Mouse (Mus musculus) embryonic facial prominence, embryonic 12.5 days (tissue): ENCODE data around the gene Spg11. TPM values are rescaled to one million over a fixed set of nuclear protein-coding genes. Genes with fewer than 3 reads are reported as not detected.

Source experiments
- ATAC-seq: fragments of 200-750 bp; cut with Nextera tagmentation; 2 replicates; pipeline ENCODE4 v1.8.0; 2017; ENCODE audit not compliant: insufficient number of reproducible peaks, insufficient read depth, low FRiP score, low TSS enrichment
- H3K27ac ChIP-seq: fragments of 300-500 bp; sonication (generic); 2 replicates; pipeline ENCODE4 v1.5.1; 2016; ENCODE audit warnings: mild to moderate bottlenecking
- H3K27me3 ChIP-seq: fragments of 300-500 bp; sonication (generic); 2 replicates; pipeline ENCODE4 v1.6.1; 2016; ENCODE audit warnings: mild to moderate bottlenecking, moderate library complexity
- H3K36me3 ChIP-seq: fragments of 300-500 bp; sonication (generic); 2 replicates; pipeline ENCODE4 v1.6.1; 2016; ENCODE audit warnings: mild to moderate bottlenecking
- H3K4me1 ChIP-seq: fragments of 300-500 bp; sonication (generic); 2 replicates; pipeline ENCODE4 v1.6.1; 2016
- H3K4me2 ChIP-seq: fragments of 300-500 bp; sonication (generic); replicated peaks from 2 replicates; pipeline ENCODE4 v1.6.1; 2016; ENCODE audit warnings: mild to moderate bottlenecking, moderate library complexity
- H3K4me3 ChIP-seq: fragments of 300-500 bp; sonication (generic); 2 replicates; pipeline ENCODE4 v1.5.1; 2016; ENCODE audit warnings: mild to moderate bottlenecking
- H3K9ac ChIP-seq: fragments of 300-500 bp; sonication (generic); 2 replicates; pipeline ENCODE4 v1.6.1; 2016; ENCODE audit warnings: mild to moderate bottlenecking, moderate library complexity
- H3K9me3 ChIP-seq: fragments of 300-500 bp; sonication (generic); 2 replicates; pipeline ENCODE4 v1.6.1; 2016; ENCODE audit warnings: mild to moderate bottlenecking, moderate library complexity
- WGBS: fragments of 180-500 bp; shearing (Covaris S2); methylation state at CpG from one replicate; pipeline ENCODE4 v1.1.7; 2016; 5-methylcytosine and 5-hydroxymethylcytosine counted together
- polyA plus RNA-seq: library from polyadenylated mRNA; unstranded; fragments of >200 nt; fragmentation: Nextera tagmentation; extraction: Ambion mirVana; gene quantifications from 2 replicates; pipeline ENCODE4 v1.2.1, GENCODE M21; 2016

Spg11 gene
- polyA plus RNA-seq, 1 experiment from 2014 or later, result 11.8 TPM

DNA sequence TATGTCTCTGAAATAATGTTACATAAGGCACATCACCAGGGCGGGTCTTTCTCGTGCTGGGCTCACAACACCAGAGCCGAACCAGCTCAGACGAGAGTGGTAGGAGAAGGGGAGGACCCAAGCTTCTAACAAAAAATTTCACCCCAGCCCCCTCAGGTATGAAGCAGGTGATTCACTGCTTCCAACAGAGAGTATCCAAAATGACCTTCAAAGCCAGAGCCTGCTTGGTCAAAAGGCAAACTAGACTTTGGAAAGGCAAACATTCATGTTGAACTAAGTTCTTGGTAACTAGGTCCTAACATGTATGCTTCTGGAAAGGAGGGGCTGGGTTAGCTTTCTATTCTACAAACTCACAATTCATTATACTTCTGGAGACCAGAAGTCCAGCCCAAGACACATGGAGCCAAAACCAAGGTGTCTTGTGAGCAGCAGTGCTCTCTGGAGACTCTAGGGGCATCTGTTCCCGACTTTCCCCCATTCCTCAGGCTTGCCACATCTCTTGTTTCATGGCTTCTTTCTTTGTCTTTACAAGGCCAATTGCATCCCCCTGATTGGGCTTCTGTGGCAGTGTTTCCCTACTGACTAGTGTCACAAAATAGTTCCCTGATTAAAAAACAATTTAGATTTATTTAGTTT lies 23.3 kb upstream of the Spg11 start:
- no peak for ATAC-seq

DNA sequence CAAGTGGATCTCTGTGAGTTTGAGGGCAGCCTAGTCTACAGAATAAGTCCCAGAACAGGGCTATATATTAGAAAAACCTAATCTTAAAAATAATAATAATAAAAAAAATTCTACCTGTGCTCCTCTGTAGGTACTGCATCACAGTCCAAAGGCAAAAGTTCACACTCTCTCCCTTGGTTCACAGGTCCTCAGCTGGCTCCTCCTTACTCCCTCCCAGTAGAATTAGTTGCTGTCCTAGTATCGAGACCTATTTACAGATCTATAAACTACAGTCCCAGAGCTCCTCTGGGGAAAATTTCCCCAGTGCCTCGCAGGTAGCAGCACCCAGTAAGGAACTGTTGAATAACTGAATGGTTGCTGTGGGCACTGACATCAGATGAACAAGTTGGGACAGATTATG lies 22.6 kb upstream of the Spg11 start:
- no peaks in the 10 kb centered on the region for H3K4me1 ChIP-seq
- no peak overlapping the region for H3K4me3 ChIP-seq
- WGBS, result 85% methylated on average over 2 of the region's 2 CpGs
- H3K9ac ChIP-seq, result no peak overlapping the region
- ATAC-seq, result no peak
- H3K27me3 ChIP-seq, result no peaks in the 10 kb centered on the region
- H3K4me2 ChIP-seq, result no peak overlapping the region
- no peaks in the 10 kb centered on the region for H3K9me3 ChIP-seq
- no peaks in the 10 kb centered on the region for H3K36me3 ChIP-seq
- no peak overlapping the region for H3K27ac ChIP-seq

More for the DNA sequence above, 23.3 kb upstream of the Spg11 start:
- Histone ChIP-seq H3K9ac (no peak overlapping the region), H3K9me3 (no peaks in the 10 kb centered on the region), H3K4me1 (no peaks in the 10 kb centered on the region), H3K27ac (no peak overlapping the region), H3K4me2 (no peak overlapping the region), H3K27me3 (no peaks in the 10 kb centered on the region), H3K36me3 (no peaks in the 10 kb centered on the region), H3K4me3 (no peak overlapping the region)
- 71% methylated on average over 5 of the region's 5 CpGs for WGBS

DNA sequence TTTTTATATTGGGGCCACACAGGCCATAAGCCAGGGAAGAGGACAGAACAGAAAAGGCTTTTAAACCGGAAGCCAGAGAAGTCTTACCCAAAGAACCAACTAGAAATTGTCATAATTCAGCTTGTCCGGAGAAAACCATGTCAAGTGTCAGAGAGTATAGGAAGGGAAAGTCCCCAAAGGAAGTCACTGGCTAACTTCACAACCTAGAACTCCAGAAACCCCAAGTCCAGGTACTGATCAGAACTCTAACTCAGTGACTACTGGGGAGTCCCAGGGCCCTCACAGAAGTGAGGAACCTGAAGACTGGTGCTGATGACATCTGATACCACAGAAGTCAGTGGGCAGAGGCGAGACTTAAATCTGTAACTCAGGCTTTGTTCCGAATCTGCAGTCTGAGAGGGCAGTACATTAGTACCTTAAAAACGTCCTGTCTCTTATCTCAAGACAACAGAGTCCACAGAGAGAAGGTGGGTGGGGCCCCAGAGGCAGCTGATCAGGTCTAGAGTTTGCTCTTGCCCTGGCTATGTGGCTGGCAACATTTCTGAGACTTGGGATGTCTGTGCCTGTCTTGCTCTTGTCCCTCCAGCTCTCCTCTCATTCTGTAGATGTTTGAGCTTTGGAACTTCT lies 19.8 kb upstream of the Spg11 start:
- Histone ChIP-seq H3K27me3 (no peaks in the 10 kb centered on the region), H3K9me3 (no peaks in the 10 kb centered on the region), H3K9ac (no peak overlapping the region), H3K27ac (no peak overlapping the region), H3K4me1 (no peaks in the 10 kb centered on the region), H3K4me3 (no peak overlapping the region), H3K36me3 (no peaks in the 10 kb centered on the region), H3K4me2 (no peak overlapping the region)
- no peak for ATAC-seq
- WGBS, result 68% methylated on average over 5 of the region's 5 CpGs

DNA sequence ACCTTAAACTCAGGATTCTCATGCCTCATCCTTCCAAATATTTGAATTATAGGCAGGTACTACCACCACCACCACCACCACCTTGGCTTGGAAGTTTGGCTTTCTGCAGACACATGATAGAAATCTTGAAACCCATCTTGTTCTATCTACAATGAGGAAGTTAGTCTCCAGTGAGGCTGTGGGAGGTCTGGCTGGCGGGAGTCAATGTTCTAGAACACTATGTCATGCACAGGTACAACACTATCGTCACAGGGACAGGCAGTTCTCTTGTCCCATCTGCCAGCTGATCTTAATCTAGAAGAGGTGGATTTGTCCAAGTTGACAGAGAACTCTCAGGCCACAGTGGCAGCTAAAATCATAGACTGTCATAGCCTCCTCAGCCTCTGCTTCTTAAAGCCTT lies 14.4 kb upstream of the Spg11 start:
- 85% methylated on average over 2 of the region's 2 CpGs for WGBS
- ATAC-seq, result no peak
- no peak overlapping the region for H3K27ac ChIP-seq
- no peaks in the 10 kb centered on the region for H3K36me3 ChIP-seq
- no peak overlapping the region for H3K4me3 ChIP-seq
- H3K4me1 ChIP-seq, result no peaks in the 10 kb centered on the region
- no peaks in the 10 kb centered on the region for H3K27me3 ChIP-seq
- no peak overlapping the region for H3K4me2 ChIP-seq
- H3K9ac ChIP-seq, result no peak overlapping the region
- H3K9me3 ChIP-seq, result no peaks in the 10 kb centered on the region

DNA sequence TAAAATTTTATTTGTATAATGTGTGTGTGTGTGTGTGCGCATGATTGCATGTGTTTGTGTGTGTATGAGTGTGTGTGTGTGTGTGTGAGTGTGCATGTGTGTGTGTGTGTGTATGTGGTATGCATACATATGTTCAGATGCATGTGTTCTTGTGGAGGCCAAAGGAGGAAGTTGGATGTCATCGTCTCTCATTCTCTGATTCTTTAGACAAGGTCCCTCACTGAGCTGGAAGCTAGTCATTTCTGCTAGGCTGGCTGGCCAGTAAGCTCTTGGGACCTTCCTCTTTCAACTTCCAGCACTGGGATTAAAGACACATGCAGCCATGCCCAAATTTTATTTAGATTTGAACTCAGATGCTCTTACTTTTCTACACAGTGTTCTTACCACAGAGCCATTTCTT lies 13.9 kb upstream of the Spg11 start:
- Histone ChIP-seq H3K27ac (no peak overlapping the region), H3K4me3 (no peak overlapping the region), H3K9ac (no peak overlapping the region), H3K9me3 (no peaks in the 10 kb centered on the region), H3K36me3 (no peaks in the 10 kb centered on the region), H3K4me2 (no peak overlapping the region), H3K4me1 (no peaks in the 10 kb centered on the region), H3K27me3 (no peaks in the 10 kb centered on the region)
- WGBS, result 94% methylated on average over 2 of the region's 2 CpGs
- ATAC-seq, result no peak

DNA sequence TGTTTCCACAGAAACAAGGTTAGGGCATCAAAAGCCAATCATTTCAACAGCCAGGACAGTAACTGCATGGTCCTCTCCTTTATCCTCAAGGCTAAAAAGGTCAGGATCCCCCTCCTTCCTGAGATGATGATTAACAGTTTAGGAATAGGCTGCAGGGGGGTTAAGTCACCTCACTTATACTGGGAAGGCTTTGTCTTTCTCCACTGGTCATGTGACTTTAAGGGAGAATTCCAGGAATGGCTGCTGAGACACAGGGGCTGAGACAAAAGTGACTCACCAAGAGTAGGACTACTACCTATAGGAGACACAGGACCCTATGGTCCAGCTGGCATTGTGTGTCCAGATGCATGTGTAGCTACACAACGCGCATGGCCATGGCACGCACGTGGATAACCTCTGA lies 9.4 kb upstream of the Spg11 start:
- 92% methylated on average over 4 of the region's 4 CpGs for WGBS
- H3K27me3 ChIP-seq, result no peaks in the 10 kb centered on the region
- H3K9me3 ChIP-seq, result no peaks in the 10 kb centered on the region
- no peak overlapping the region for H3K4me3 ChIP-seq
- H3K4me1 ChIP-seq, result no peaks in the 10 kb centered on the region
- no peak overlapping the region for H3K27ac ChIP-seq
- no peaks in the 10 kb centered on the region for H3K36me3 ChIP-seq
- no peak overlapping the region for H3K9ac ChIP-seq
- no peak overlapping the region for H3K4me2 ChIP-seq
- no peak for ATAC-seq

DNA sequence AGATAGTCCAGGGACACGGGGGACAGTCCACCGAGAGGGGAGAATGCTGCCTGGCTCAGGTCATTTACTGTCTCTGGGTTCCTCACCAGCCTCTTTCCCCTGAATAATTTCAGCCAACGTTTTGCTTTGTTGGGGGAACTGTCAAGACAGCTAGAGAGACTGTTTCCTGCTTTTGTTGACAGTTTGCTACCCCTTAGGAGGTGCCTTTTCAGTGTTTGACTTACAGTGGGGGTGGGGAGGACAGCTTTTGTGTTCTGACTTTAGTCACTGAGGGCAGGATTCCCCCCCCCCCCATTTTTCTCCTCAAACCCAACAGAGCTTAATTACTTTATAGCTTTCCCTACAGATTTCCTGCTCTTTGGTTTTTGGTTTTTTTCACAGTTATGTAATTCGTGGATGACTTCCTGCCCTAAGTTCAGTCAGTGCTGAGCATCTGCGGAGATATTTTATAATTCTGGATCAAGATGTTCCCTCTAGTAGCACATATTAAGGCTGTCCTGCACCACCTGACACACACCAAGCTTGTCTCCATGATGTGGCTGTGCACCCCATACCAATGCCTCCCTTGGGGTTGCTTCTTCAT lies 8.7 kb upstream of the Spg11 start:
- 52% methylated on average over 5 of the region's 5 CpGs for WGBS

DNA sequence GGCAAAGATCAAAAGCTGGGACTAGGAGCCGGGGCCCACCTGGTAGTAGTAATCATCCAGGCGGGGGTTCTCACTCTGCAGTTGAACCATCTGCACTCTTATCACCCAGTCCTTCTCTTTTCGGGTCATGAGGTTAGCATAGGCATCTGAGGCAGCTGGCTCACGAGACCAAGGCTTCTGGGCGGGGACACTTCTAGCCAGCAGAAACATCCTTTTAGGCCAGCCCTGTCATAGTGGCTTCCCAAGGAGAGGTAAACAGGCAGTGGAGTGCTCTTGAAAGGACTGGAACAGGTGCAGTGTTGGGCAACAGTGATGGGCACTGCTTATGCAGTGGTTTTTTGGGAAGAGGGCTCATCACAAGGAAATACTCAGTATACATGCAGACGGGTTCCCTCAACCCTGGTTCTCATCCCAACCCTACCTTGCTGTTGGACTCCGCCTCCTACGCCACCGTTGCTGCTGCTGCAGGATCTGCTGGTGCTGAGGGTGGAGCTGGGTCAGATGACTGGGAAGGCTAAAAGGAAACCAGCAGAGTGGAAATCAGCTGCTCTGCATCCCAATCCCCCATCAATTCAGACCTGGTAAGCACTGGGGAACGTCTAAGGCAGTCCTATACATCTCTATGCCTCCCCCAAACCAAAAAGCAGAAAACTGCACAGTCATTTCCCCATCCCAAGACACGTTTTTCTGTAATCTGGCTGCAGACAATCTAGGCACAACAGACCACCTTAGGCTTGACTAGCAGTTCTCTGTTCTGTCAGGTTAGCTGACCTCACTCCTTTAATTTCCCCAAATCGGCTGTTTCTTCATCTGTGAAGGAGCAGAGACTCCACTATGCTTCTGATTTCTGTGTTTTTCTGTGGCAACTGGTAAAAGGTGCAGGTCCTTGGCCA lies 7.7 kb upstream of the Spg11 start:
- Histone ChIP-seq H3K4me2 (no peak overlapping the region), H3K9me3 (no peaks in the 10 kb centered on the region), H3K9ac (no peak overlapping the region), H3K4me1 (no peaks in the 10 kb centered on the region), H3K36me3 (no peaks in the 10 kb centered on the region), H3K27ac (no peak overlapping the region), H3K4me3 (no peak overlapping the region), H3K27me3 (no peaks in the 10 kb centered on the region)
- WGBS, result 54% methylated on average over 12 of the region's 12 CpGs
- ATAC-seq, result no peak

More for the DNA sequence above, 8.7 kb upstream of the Spg11 start:
- H3K9me3 ChIP-seq, result no peaks in the 10 kb centered on the region
- no peaks in the 10 kb centered on the region for H3K4me1 ChIP-seq
- no peak overlapping the region for H3K27ac ChIP-seq
- H3K9ac ChIP-seq, result no peak overlapping the region
- no peak for ATAC-seq
- no peak overlapping the region for H3K4me3 ChIP-seq
- no peaks in the 10 kb centered on the region for H3K27me3 ChIP-seq
- no peaks in the 10 kb centered on the region for H3K36me3 ChIP-seq
- no peak overlapping the region for H3K4me2 ChIP-seq

DNA sequence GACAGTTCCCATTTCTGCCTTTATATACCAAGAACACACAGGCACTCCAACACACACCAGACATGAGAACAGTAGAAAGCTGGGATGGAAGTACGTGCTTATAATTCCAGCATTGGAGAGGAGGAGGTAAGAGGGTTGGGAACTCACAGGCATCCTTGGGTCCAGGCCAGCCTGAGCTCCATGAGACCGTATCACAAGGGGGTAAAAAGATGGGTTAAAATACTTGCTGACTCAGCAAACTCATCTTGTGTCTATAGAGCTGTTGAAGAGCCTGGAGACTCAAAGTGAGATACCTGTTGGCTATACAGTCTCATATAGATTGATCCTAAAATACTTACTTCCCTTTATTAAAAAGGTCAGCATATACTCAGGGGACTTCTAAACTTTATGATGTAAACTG lies 1.3 kb downstream of the Spg11 start:
- Histone ChIP-seq H3K27ac (no peak overlapping the region), H3K4me3 (no peak overlapping the region; the same call in 1 of the 2 replicates), H3K4me1 (no peaks in the 10 kb centered on the region; the same call in 1 of the 2 replicates), H3K9me3 (no peaks in the 10 kb centered on the region), H3K4me2 (peak overlapping the region; percentile 57), H3K36me3 (peaks cover 14% of the 10 kb centered on the region; the same call in 1 of the 2 replicates), H3K27me3 (no peaks in the 10 kb centered on the region), H3K9ac (no peak overlapping the region)
- 86% methylated on average over 2 of the region's 2 CpGs for WGBS
- no peak for ATAC-seq

DNA sequence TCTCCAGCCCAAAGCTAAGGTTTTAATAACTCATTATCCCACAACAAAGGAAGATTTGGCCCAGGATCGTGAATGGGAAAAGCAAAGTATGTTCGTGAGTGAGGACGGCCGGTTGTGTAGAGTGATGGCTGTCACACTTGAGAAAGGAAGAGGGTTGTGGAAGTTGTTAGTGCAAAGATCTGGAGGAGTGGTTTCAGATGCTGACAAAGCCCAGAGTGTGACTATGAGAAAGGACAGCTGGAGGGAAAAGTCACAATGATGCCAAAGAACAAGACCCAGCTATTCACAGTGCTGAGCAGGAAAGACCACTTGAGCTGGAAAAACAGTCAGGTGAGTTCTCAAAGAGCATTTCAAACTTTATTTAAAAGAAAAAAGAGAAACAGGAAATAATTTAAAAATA lies 8.5 kb downstream of the Spg11 start:
- 79% methylated on average over 4 of the region's 4 CpGs for WGBS
- Histone ChIP-seq H3K4me2 (no peak overlapping the region), H3K27me3 (no peaks in the 10 kb centered on the region), H3K36me3 (peaks cover 41% of the 10 kb centered on the region), H3K4me3 (no peak overlapping the region), H3K9me3 (no peaks in the 10 kb centered on the region), H3K9ac (no peak overlapping the region), H3K27ac (no peak overlapping the region), H3K4me1 (no peaks in the 10 kb centered on the region)
- ATAC-seq, result no peak

DNA sequence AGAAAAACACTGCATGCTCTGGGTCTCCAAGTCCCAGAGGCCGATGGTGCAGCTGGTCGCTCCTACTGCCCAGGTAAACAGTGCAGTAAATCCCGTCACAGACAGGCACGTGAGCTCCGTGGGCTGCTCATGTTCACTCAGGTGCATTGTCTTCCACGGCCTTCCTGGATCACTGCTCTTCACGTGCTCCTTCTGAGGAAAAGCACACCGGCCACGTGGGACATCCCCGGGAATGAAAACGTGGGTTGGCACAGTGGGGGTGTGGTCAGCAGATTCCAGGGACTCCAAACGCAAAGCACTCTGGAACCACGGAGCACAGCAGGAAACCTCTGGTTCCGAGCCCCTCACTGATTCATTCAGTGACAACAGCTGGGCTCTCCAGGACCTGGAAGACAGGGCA lies 10.1 kb downstream of the Spg11 start:
- no peak for ATAC-seq
- H3K4me2 ChIP-seq, result no peak overlapping the region
- 82% methylated on average over 14 of the region's 14 CpGs for WGBS
- H3K27ac ChIP-seq, result no peak overlapping the region
- no peaks in the 10 kb centered on the region for H3K4me1 ChIP-seq
- peaks cover 41% of the 10 kb centered on the region for H3K36me3 ChIP-seq
- no peak overlapping the region for H3K4me3 ChIP-seq
- H3K9ac ChIP-seq, result no peak overlapping the region
- H3K9me3 ChIP-seq, result no peaks in the 10 kb centered on the region
- no peaks in the 10 kb centered on the region for H3K27me3 ChIP-seq
